Mouse (Mus musculus) G1E (cell line): ENCODE measurements at regions not wholly inside any gene's neighbourhood (a gene's known extent, or its start where the extent isn't known, plus 50 kb on each side); places are given as distances from the start of the nearest gene placed in this dataset.

ENCODE experiments used
- ATAC-seq: 2 replicates; pipeline ENCODE4 v1.8.0; 2016; ENCODE audit warnings: mild to moderate bottlenecking; ENCODE audit not compliant: insufficient number of reproducible peaks, poor library complexity, low FRiP score, severe bottlenecking; ENCODE audit errors: extremely low read depth
- DNase-seq: peaks from one replicate; pipeline ENCODE4 v3.0.0; 2012; ENCODE audit warnings: low spot score
- H3K27me3 ChIP-seq: 2 replicates; pipeline ENCODE4 v1.6.1; 2012; ENCODE audit warnings: mild to moderate bottlenecking, low read length, inconsistent platforms; ENCODE audit not compliant: insufficient read depth
- H3K36me3 ChIP-seq: replicated peaks from 2 replicates; pipeline ENCODE3; 2012; ENCODE audit warnings: mild to moderate bottlenecking, inconsistent platforms
- H3K4me1 ChIP-seq: 2 replicates; pipeline ENCODE4 v1.6.1; 2012; ENCODE audit warnings: low read depth, low read length, inconsistent platforms, mixed read lengths; ENCODE audit not compliant: insufficient read depth
- H3K4me3 ChIP-seq: 2 replicates; pipeline ENCODE4 v1.5.1; 2012; ENCODE audit warnings: low read depth, mild to moderate bottlenecking, inconsistent platforms, low read length, moderate library complexity, mixed read lengths
- H3K9me3 ChIP-seq: replicated peaks from 2 replicates; pipeline ENCODE4 v1.6.1; 2012; ENCODE audit warnings: inconsistent platforms
- CTCF ChIP-seq: IDR thresholded peaks from 2 replicates; pipeline ENCODE4 v1.5.1; 2012; ENCODE audit warnings: low read depth, low read length, inconsistent platforms, mixed read lengths
- GATA1 ChIP-seq: IDR thresholded peaks from 2 replicates; pipeline ENCODE4 v1.6.1; 2012; ENCODE audit warnings: borderline replicate concordance, low read length, inconsistent platforms, mixed read lengths
- GATA2 ChIP-seq: IDR thresholded peaks from 2 replicates; pipeline ENCODE4 v1.6.1; 2012; ENCODE audit warnings: low read depth, low read length, inconsistent platforms, borderline replicate concordance
- POLR2AphosphoS5 ChIP-seq: IDR thresholded peaks from 2 replicates; pipeline ENCODE4 v1.6.1; 2012; ENCODE audit warnings: low read depth, low read length, inconsistent platforms; ENCODE audit not compliant: insufficient replicate concordance
- TAL1 ChIP-seq: conservative IDR thresholded peaks from 2 replicates; pipeline ENCODE4 v1.6.1; 2012; ENCODE audit warnings: low read depth, low read length, inconsistent platforms, mixed read lengths

DNA sequence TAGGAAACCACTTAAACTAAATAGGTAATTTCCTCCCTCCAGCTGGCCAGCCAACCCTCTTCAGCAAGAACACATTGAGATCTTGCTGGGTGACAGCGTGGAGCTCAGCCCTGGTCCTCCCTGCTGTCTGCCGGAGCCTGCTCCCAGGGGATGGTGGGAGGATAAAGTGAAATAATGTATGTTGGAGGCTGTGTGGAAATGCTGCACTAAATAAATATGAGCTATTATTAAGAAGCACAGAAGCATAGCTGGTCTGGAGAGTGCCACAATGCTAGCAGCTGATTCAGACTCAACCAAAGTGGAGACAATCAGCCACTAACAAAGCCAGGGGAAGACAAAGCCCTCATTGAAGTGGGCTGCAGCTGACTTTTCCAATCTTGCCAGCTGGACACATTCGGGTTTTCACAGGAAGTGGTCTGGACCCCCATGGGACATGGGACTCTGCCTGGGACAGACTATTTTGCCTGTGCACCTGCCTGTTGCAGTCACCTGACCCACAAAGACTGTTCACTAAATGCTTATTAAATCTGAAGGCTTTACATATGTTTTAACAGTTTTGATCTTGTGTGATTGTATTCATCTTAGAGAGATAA, 248.3 kb downstream of the Emp1 start:
- H3K4me3 ChIP-seq = no peak overlapping the region
- H3K9me3 ChIP-seq = peaks cover 30% of the 10 kb centered on the region
- TF ChIP-seq GATA2 = no peak
- no peak for TF ChIP-seq TAL1
- no peak for TF ChIP-seq GATA1
- TF ChIP-seq POLR2AphosphoS5 = no peak
- no peak for TF ChIP-seq CTCF
- no peaks in the 10 kb centered on the region for H3K36me3 ChIP-seq
- H3K27me3 ChIP-seq = no peaks in the 10 kb centered on the region
- DNase-seq = no peak
- H3K4me1 ChIP-seq = no peaks in the 10 kb centered on the region
- no peak for ATAC-seq

DNA sequence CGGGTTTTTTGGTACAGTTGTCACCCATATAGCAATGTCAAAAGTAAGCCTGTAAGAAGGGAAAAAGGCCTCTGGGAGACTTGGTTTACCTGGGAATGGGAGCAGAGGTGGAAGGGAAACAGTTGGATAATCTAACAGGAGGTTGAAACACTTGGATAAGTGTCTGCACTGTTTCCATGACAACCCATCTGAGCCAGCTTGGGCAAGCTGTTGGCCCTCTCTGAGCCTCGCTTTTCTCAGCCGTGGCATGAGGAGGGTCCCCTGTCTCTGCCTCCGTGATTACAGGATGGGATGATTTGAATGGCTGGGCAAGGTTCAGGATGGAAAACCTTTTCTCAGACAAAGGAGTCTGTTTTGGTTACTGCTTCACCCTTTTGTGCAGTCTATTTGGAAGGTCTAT, 265.6 kb downstream of the Emp1 start:
- no peak for TF ChIP-seq GATA1
- no peak for TF ChIP-seq POLR2AphosphoS5
- TF ChIP-seq CTCF = no peak
- no peak for TF ChIP-seq TAL1
- TF ChIP-seq GATA2 = no peak
- H3K4me1 ChIP-seq = no peaks in the 10 kb centered on the region

DNA sequence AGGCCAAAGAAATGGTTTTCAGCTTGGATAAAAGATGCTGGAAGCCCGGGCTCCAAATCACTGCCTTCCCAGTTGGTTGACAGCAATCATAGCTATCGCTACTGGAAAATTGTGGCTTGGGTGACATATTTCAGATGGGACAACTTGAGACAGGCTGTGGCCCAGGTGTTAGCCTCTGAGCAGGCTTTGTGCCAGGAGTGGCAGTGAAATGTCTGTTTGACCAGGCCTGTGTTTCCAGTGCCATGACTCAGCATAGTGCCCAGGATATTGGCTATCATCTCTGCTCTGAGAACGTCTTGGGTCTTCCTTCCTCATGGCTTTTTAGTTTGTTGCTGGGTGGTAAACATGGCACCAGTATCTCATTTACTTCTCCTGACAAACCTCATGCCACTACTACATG, 266.9 kb downstream of the Emp1 start:
- no peak overlapping the region for H3K4me3 ChIP-seq
- no peaks in the 10 kb centered on the region for H3K27me3 ChIP-seq
- no peaks in the 10 kb centered on the region for H3K36me3 ChIP-seq
- DNase-seq (no peak), ATAC-seq (no peak)
- H3K9me3 ChIP-seq = peaks cover 20% of the 10 kb centered on the region
- TF ChIP-seq TAL1 = no peak
- TF ChIP-seq CTCF = no peak
- no peaks in the 10 kb centered on the region for H3K4me1 ChIP-seq

More for the DNA sequence above, 265.6 kb downstream of the Emp1 start:
- Histone ChIP-seq H3K9me3 (peaks cover 16% of the 10 kb centered on the region), H3K27me3 (no peaks in the 10 kb centered on the region), H3K36me3 (no peaks in the 10 kb centered on the region), H3K4me3 (no peak overlapping the region)
- no peak for DNase-seq
- ATAC-seq = no peak

DNA sequence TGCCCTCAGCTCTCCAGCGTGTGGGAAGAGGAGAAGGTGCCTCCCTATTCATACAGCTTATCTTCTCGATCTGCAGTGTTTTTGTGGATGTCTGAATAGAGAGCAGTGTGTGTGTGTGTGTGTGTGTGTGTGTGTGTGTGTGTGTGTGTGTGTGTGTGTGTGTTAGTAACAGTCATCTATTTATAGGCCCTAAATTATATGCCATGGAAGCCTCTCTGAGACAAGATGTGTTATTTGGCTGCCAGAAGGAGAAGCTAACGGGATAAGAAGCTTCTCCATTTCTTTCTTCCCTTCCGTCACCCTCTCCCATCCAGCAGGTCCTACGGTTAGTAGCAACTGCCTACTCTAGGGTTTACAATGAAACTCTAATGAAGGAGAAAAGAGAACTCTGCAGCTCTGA, 270.3 kb downstream of the Emp1 start:
- ATAC-seq (no peak), DNase-seq (no peak)
- TF ChIP-seq GATA2 (no peak), CTCF (no peak), TAL1 (no peak), POLR2AphosphoS5 (no peak), GATA1 (no peak)
- H3K4me1 ChIP-seq = no peaks in the 10 kb centered on the region
- H3K27me3 ChIP-seq = no peaks in the 10 kb centered on the region
- H3K36me3 ChIP-seq = no peaks in the 10 kb centered on the region
- peaks cover 33% of the 10 kb centered on the region for H3K9me3 ChIP-seq
- no peak overlapping the region for H3K4me3 ChIP-seq

DNA sequence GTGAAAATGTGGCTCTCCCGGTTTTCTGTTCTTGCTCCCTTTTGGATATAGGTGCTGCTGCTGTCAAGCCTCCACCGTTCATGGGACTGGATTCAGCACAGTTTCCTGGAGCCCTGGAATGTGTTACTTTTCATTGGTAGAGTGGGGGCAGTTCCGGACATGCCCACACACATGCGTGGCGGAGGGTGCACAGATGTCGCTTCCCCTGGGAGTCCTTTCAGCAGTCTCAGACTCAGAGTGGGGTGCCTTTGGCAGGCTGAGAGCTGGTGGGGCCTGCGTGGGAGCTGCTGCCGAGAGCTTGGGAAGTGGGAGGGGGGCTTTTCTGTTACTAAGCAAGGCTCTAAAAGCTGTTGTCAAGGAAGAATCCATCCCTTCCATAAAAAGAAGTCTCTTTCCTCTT, 274.3 kb downstream of the Emp1 start:
- H3K4me3 ChIP-seq = no peak overlapping the region
- H3K4me1 ChIP-seq = no peaks in the 10 kb centered on the region
- DNase-seq (no peak), ATAC-seq (no peak)
- peaks cover 42% of the 10 kb centered on the region for H3K9me3 ChIP-seq
- no peak for TF ChIP-seq POLR2AphosphoS5
- TF ChIP-seq CTCF = no peak
- no peak for TF ChIP-seq GATA2
- no peak for TF ChIP-seq TAL1
- no peak for TF ChIP-seq GATA1
- H3K27me3 ChIP-seq = no peaks in the 10 kb centered on the region
- no peaks in the 10 kb centered on the region for H3K36me3 ChIP-seq

DNA sequence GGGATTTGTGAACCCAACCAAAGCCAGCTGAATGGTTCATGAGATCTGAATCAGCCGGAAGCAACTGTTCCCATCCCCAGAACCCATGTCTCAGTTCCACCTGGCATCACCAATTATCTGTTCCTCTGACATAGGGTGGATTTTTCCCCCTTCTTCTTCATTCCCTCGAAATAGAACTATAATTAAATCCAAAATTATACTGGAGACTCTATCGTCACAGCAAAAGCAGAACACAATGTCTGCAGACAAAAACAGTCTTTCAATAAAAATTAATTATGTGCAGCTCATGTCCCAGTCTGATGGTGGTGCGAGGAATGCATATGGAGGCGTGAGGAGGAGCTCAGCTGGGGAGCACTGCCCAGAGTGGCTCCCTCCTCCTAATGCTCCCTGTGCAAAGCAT, 280.4 kb downstream of the Emp1 start:
- DNase-seq = no peak
- TF ChIP-seq TAL1 = no peak
- Histone ChIP-seq H3K4me1 (no peaks in the 10 kb centered on the region), H3K4me3 (no peak overlapping the region), H3K36me3 (no peaks in the 10 kb centered on the region), H3K9me3 (peaks cover 25% of the 10 kb centered on the region), H3K27me3 (no peaks in the 10 kb centered on the region)
- ATAC-seq = no peak

DNA sequence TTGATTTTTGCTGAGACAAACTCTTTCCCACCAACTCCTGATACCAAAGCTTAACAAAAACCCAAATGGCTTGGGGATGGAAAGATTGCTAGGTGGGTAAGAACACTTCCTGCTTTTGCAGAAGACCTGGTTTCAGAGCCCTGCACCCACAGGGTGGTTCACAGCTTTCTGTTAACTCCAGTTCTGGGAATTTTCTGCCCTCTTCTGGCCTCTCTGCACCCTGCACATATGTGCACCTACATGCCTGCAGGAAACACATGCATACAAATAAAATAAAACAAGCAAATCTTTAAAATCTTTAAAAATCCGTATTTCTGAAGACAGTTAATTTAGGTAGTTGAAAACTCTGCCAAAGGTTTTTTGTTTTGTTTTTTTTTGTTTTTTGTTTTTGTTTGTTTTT, 283.8 kb downstream of the Emp1 start:
- H3K4me1 ChIP-seq = no peaks in the 10 kb centered on the region
- TF ChIP-seq TAL1 = no peak
- no peak for TF ChIP-seq GATA2
- no peak for TF ChIP-seq POLR2AphosphoS5
- DNase-seq = no peak
- H3K27me3 ChIP-seq = no peaks in the 10 kb centered on the region
- H3K4me3 ChIP-seq = no peak overlapping the region
- H3K36me3 ChIP-seq = no peaks in the 10 kb centered on the region
- no peak for ATAC-seq
- H3K9me3 ChIP-seq = peaks cover 20% of the 10 kb centered on the region
